In the genomic region with DNA sequence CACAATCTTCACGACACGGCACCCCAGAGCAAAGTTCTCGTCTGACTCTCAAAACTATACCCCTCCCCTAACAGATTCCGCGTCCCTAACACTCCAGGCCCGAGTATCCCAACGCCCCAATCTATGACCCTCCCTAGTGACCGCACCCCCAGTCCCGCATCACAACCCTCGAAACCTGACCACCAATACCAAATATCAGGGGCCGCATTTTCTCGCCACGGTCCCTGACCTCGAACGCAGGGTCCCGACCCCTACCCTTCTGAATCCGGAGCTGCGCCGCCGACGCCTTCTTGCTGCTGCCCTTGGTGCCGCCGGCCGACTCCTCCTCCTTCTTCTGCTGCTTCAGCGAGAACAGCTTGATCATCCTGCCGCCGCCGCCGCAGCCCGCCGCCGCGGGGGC, we compare ENCODE assay signal across 1 mouse cellular context.
TF ChIP-seq lines count a peak whose summit lies in the region.

No protein-coding gene starts in this region.

TF ChIP-seq in MEL, 35 proteins besides CTCF, POLR2A, EP300 and RAD21:
- TF ChIP-seq CHD1 (IDR thresholded peaks at IDR 0.05; ENCODE audit: low read depth, low read length), result no peak
- no peak for TF ChIP-seq TCF12 (IDR thresholded peaks at IDR 0.05; ENCODE audit: low read depth, low read length)
- TF ChIP-seq SIN3A (IDR thresholded peaks at IDR 0.05; ENCODE audit: low read length), result peak; percentile 12; the same call in 1 of the 2 replicates
